ENCODE assay signal across 8 mouse cellular contexts in genomic region chr17:27202919-27203357, GRCm38 (mm10). TPM values are rescaled to one million over a fixed set of nuclear protein-coding genes. Genes with fewer than 3 reads are reported as not detected.
A peak's percentile ranks its signal among the peaks of the same experiment; 100 is the strongest.
DNase-seq lines count a peak whose midpoint lies in the region; ATAC-seq and TF ChIP-seq lines count a peak whose summit lies in the region.

No protein-coding gene starts in this region.

- peaks cover 55% of the 10 kb centered on the region for H3K4me1 ChIP-seq in erythroblast, embryonic 14.5 days (ENCODE audit: control insufficient read depth)
- H3K4me1 ChIP-seq in forebrain, embryonic 15.5 days, result peaks cover 24% of the 10 kb centered on the region
- H3K4me1 ChIP-seq in liver, postnatal 0 days (ENCODE audit: insufficient read depth), result peaks cover 11% of the 10 kb centered on the region

- peaks cover 46% of the 10 kb centered on the region for H3K36me3 ChIP-seq in erythroblast, embryonic 14.5 days (ENCODE audit: control insufficient read depth)
- peaks cover 41% of the 10 kb centered on the region for H3K36me3 ChIP-seq in C2C12 (ENCODE audit: control insufficient read depth, insufficient read depth)
- peaks cover 38% of the 10 kb centered on the region for H3K36me3 ChIP-seq in forebrain, embryonic 15.5 days
- H3K36me3 ChIP-seq in liver, postnatal 0 days (replicated peaks; ENCODE audit: insufficient read depth, low read length), result peaks cover 18% of the 10 kb centered on the region

- peak; percentile 39 for DNase-seq in liver, postnatal 0 days
- DNase-seq in cerebellum, postnatal 4 days (ENCODE audit: low spot score in 2 of 2), result no peak
- no peak for DNase-seq in right cerebral cortex, postnatal 10 days (ENCODE audit: low spot score in 2 of 2)
- no peak for DNase-seq in left cerebral cortex, adult 8-10 months (ENCODE audit: low spot score in 2 of 2)

- peak overlapping the region; percentile 94 for H3K4me3 ChIP-seq in erythroblast, embryonic 14.5 days (replicated peaks)
- peak overlapping the region; percentile 82 for H3K4me3 ChIP-seq in C2C12 (ENCODE audit: insufficient read depth, poor library complexity, severe bottlenecking)
- H3K4me3 ChIP-seq in forebrain, embryonic 15.5 days, result peak overlapping the region; percentile 92
- H3K4me3 ChIP-seq in liver, postnatal 0 days (ENCODE audit: low read depth, low read length), result peak overlapping the region; percentile 86

- H3K9me3 ChIP-seq in erythroblast, embryonic 14.5 days (ENCODE audit: control insufficient read depth, low read length), result peaks cover 3% of the 10 kb centered on the region; the same call in 1 of the 2 replicates
- H3K9me3 ChIP-seq in forebrain, embryonic 15.5 days, result no peaks in the 10 kb centered on the region
- H3K9me3 ChIP-seq in liver, postnatal 0 days (ENCODE audit: low read length), result no peaks in the 10 kb centered on the region

- peak overlapping the region; percentile 88 for H3K4me2 ChIP-seq in forebrain, embryonic 15.5 days (replicated peaks)
- H3K4me2 ChIP-seq in liver, postnatal 0 days (ENCODE audit: low read depth, low read length), result peak overlapping the region; percentile 95

- 43% methylated on average over 14 of the region's 14 CpGs for WGBS in forebrain, embryonic 15.5 days
- WGBS in liver, postnatal 0 days (ENCODE audit: insufficient replicate concordance), result 42% methylated on average over 13 of the region's 14 CpGs

- H3K9ac ChIP-seq in forebrain, embryonic 15.5 days (replicated peaks), result peak overlapping the region; percentile 97
- H3K9ac ChIP-seq in liver, postnatal 0 days (replicated peaks), result peak overlapping the region; percentile 92

- no peak for TF ChIP-seq CTCF in C2C12 (IDR thresholded peaks at IDR 0.05; ENCODE audit: control insufficient read depth, insufficient read depth, insufficient read length)
- TF ChIP-seq CTCF in liver, postnatal 0 days (IDR thresholded peaks at IDR 0.05; ENCODE audit: low read depth), result no peak

- H3K27me3 ChIP-seq in erythroblast, embryonic 14.5 days (ENCODE audit: control insufficient read depth), result peaks cover 10% of the 10 kb centered on the region
- no peaks in the 10 kb centered on the region for H3K27me3 ChIP-seq in C2C12 (ENCODE audit: control insufficient read depth, insufficient read depth, insufficient read length)
- H3K27me3 ChIP-seq in forebrain, embryonic 15.5 days, result no peaks in the 10 kb centered on the region
- no peaks in the 10 kb centered on the region for H3K27me3 ChIP-seq in liver, postnatal 0 days (ENCODE audit: insufficient read depth, low read length)

- peak overlapping the region; percentile 100 for H3ac ChIP-seq in C2C12 (ENCODE audit: control insufficient read depth, insufficient read length, low read depth)

- no peak for ATAC-seq in erythroblast, adult 5-6 weeks (replicated peaks; ENCODE audit: low FRiP score, poor library complexity, severe bottlenecking)
- ATAC-seq in forebrain, embryonic 15.5 days (replicated peaks), result no peak
- no peak for ATAC-seq in liver, postnatal 0 days

- H3K79me3 ChIP-seq in C2C12 (ENCODE audit: low read depth), result peaks cover 19% of the 10 kb centered on the region

- H3K79me2 ChIP-seq in C2C12 (ENCODE audit: control insufficient read depth, insufficient read depth), result peaks cover 52% of the 10 kb centered on the region

- no peak for TF ChIP-seq EP300 in liver, postnatal 0 days (IDR thresholded peaks at IDR 0.05; ENCODE audit: low read depth)

- H3K27ac ChIP-seq in forebrain, embryonic 15.5 days (replicated peaks), result peak overlapping the region; percentile 95
- peak overlapping the region; percentile 95 for H3K27ac ChIP-seq in liver, postnatal 0 days (ENCODE audit: low read depth)

TF ChIP-seq in C2C12, 6 proteins besides CTCF, POLR2A, EP300 and RAD21:
- TF ChIP-seq CEBPB (IDR thresholded peaks at IDR 0.05; ENCODE audit: low read depth), result no peak
- TF ChIP-seq FOSL1 (IDR thresholded peaks at IDR 0.05; ENCODE audit: insufficient read depth, low read length, poor library complexity, severe bottlenecking), result no peak
- no peak for TF ChIP-seq MYOD1 (IDR thresholded peaks at IDR 0.05; ENCODE audit: control insufficient read depth, insufficient read length, low read depth)
- no peak for TF ChIP-seq USF1 (IDR thresholded peaks at IDR 0.05; ENCODE audit: low read depth)
- TF ChIP-seq MAX (IDR thresholded peaks at IDR 0.05), result no peak
- no peak for TF ChIP-seq MYOG (IDR thresholded peaks at IDR 0.05; ENCODE audit: control insufficient read depth, extremely low read depth, insufficient read length)

RNA-seq across cellular contexts. Expression of gene Lemd2, which starts 1.3 kb away (rescaled TPM):
- polyA plus RNA-seq in erythroblast, embryonic 14.5 days (2012), result 6.5 and 8.0 TPM in 2 replicates
- 2.7 and 5.4 TPM in 2 replicates for total RNA-seq in erythroblast, adult 5-6 weeks (2015; ENCODE audit: low replicate concordance)
- total RNA-seq in erythroblast, adult 5-6 weeks (2017; ENCODE audit: low replicate concordance), result 12.9 and 13.5 TPM in 2 replicates
- polyA plus RNA-seq in C2C12 (2012; fragmentation: generic; extraction: Trizol), result 45.9 TPM
- polyA plus RNA-seq in forebrain, embryonic 15.5 days (2015; fragmentation: Nextera tagmentation; extraction: Ambion mirVana), result 22.3 and 23.2 TPM in 2 replicates
- 4.7 and 5.2 TPM in 2 replicates for polyA plus RNA-seq in liver, postnatal 0 days (2015; fragmentation: Nextera tagmentation; extraction: Ambion mirVana)
- total RNA-seq in left cerebral cortex, adult 8-10 months (2022), result 10 to 100 TPM; 39.0 to 44.9 (median 42.9) TPM

RNA-seq across cellular contexts. Expression of gene Ip6k3, which starts 35.3 kb away (rescaled TPM):
- polyA plus RNA-seq in erythroblast, embryonic 14.5 days (2012), result 0.03 TPM in 1 of 2 replicates, not detected in the other
- not detected in 2 replicates for total RNA-seq in erythroblast, adult 5-6 weeks (2015; ENCODE audit: low replicate concordance)
- not detected in 2 replicates for total RNA-seq in erythroblast, adult 5-6 weeks (2017; ENCODE audit: low replicate concordance)
- 0.08 TPM for polyA plus RNA-seq in C2C12 (2012; fragmentation: generic; extraction: Trizol)
- polyA plus RNA-seq in forebrain, embryonic 15.5 days (2015; fragmentation: Nextera tagmentation; extraction: Ambion mirVana), result 0.17 and 0.31 TPM in 2 replicates
- 0.06 and 0.34 TPM in 2 replicates for polyA plus RNA-seq in liver, postnatal 0 days (2015; fragmentation: Nextera tagmentation; extraction: Ambion mirVana)
- 1 to 10 TPM in 3 of 4 experiments, under 1 TPM in 1; 0.74 to 2.6 (median 1.6) TPM for total RNA-seq in left cerebral cortex, adult 8-10 months (2022)
